Mouse (Mus musculus) heart, postnatal 4 days (tissue): ENCODE measurements around the gene Gm48552. TPM values are rescaled to one million over a fixed set of nuclear protein-coding genes. Genes with fewer than 3 reads are reported as not detected.

Experiments used
- DNase-seq: peaks from one replicate; pipeline ENCODE4 v3.0.0; 2021
- total RNA-seq, 2 experiments: library from RNA; stranded (reverse); gene quantifications; 2 replicates each; pipeline ENCODE4 v1.2.3; 2021

Gm48552 gene
- total RNA-seq, 2 experiments from 2014 or later, result 0.72 to 0.98 TPM

GRCm38 (mm10) chr10:81421041-81421796, 32.4 kb downstream of the Gm48552 start:
- DNase-seq, result peak; percentile 5

- DNase-seq, result peak; percentile 32
Measured at GRCm38 (mm10) chr10:81421797-81422100, 32.9 kb downstream of the Gm48552 start.

GRCm38 (mm10) chr10:81422191-81422590, 33.4 kb downstream of the Gm48552 start:
- DNase-seq, result peak; percentile 5

- peak; percentile 5 for DNase-seq
Measured at GRCm38 (mm10) chr10:81422661-81423217, 33.9 kb downstream of the Gm48552 start.

GRCm38 (mm10) chr10:81423476-81424245, 34.9 kb downstream of the Gm48552 start:
- DNase-seq, result peak; percentile 7

GRCm38 (mm10) chr10:81424246-81425051, 35.6 kb downstream of the Gm48552 start:
- peak; percentile 78 for DNase-seq

GRCm38 (mm10) chr10:81425236-81425850, 36.5 kb downstream of the Gm48552 start:
- peak; percentile 64 for DNase-seq

- peak; percentile 53 for DNase-seq
Measured at GRCm38 (mm10) chr10:81426081-81426671, 37.4 kb downstream of the Gm48552 start.

GRCm38 (mm10) chr10:81426897-81427296, 38.1 kb downstream of the Gm48552 start:
- DNase-seq, result peak; percentile 76

- no peak for DNase-seq
Measured at GRCm38 (mm10) chr10:81427327-81427726, 38.5 kb downstream of the Gm48552 start.

- DNase-seq, result peak; percentile 16
Measured at GRCm38 (mm10) chr10:81427804-81428506, 39.1 kb downstream of the Gm48552 start.

GRCm38 (mm10) chr10:81428507-81428870, 39.7 kb downstream of the Gm48552 start:
- peak; percentile 3 for DNase-seq

GRCm38 (mm10) chr10:81429092-81429491, 40.3 kb downstream of the Gm48552 start:
- DNase-seq, result peak; percentile 6

GRCm38 (mm10) chr10:81429605-81430061, 40.8 kb downstream of the Gm48552 start:
- peak; percentile 88 for DNase-seq

GRCm38 (mm10) chr10:81430141-81430830, 41.5 kb downstream of the Gm48552 start:
- DNase-seq, result peak; percentile 88

GRCm38 (mm10) chr10:81430831-81431525, 42.2 kb downstream of the Gm48552 start:
- peak; percentile 65 for DNase-seq

- DNase-seq, result peak; percentile 35
Measured at GRCm38 (mm10) chr10:81431526-81432168, 42.8 kb downstream of the Gm48552 start.

- no peak for DNase-seq
Measured at GRCm38 (mm10) chr10:81432169-81432867, 43.5 kb downstream of the Gm48552 start.
